Mouse (Mus musculus) naive thymus-derived CD4-positive, alpha-beta T cell, adult 2 months (primary cell): ENCODE data around the gene Chchd10.

ENCODE experiments used
- DNase-seq: peaks from one replicate; pipeline ENCODE4 v3.0.0-alpha.2; 2011; ENCODE audit warnings: low read depth

Gene Chchd10

DNA sequence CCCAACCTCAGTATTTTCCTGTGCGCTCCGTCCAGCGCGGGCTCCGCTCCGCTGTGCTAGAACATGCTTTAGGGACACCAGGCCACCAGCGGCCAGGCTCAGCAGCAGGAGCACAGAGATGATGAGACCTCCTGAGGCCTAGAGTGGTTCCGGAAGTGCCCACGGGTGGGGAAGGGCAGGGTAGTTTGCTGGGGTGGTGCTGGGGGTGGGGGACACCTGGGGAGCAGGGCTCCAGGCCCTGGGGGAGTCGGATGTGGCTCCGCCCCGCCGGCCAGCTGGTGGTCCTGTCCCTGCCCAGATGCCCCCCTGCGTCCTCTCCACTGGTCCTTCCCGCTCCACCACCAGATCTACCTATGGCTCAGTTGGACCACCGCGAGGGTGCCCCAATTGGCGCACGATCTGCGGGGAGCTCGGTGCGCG, 17.9 kb downstream of the Chchd10 start:
- DNase-seq: peak; percentile 32

DNA sequence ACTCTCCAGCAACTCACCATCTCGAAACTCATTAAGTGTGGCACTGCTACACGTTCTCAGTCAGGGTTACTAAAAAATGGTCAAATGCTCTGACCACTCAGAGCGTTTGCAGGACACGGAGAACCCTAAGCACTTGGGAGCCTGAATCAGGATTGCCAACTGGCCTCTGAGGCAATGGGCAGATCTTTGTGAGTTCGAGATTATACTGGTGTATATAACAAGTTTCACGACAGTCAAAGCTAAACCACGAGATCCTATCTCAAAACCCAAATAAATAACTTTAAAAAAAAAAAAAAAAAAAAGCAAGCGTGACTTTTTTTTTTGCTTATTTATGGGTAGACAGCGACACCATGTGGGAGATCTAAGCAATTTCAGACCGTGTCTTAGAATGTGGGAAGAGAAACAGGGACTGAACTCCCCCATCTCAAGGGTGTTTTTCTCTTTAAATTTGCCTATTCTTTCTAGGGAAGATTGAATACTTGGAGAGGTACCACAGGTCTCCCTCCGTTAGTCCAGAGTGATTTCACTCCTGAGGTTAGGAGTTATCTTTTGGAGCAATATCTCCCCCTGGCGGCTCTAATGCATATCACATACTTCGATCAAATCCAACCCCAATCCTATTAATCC, 18.6 kb downstream of the Chchd10 start:
- DNase-seq: peak; percentile 88

DNA sequence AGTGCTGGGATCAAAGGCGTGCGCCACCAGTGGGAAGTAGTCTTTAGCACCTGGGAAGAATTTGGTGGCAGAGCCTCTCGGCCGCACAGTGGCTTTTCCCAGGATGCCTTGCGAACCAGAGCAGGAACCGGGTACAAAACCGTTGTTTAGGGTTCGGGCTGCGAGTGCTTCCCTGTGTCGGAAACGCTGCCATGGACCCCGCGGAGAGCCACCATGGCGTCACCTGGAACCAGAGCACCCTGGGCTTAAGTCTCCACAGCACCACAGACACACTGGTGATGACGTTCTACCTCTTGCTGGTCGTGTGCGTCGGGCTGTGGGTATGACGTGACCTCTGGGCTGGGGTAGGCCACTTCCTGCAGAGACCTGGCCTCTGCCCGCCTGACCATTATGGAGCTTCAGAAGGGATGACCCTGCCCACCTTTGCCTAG, 21.5 kb downstream of the Chchd10 start, which contains the start of gene Gm5134:
Gene Gm5134, plus strand, starts transcription at position 134 of the 431 bp plus-strand sequence.
- peak; percentile 52 for DNase-seq

DNA sequence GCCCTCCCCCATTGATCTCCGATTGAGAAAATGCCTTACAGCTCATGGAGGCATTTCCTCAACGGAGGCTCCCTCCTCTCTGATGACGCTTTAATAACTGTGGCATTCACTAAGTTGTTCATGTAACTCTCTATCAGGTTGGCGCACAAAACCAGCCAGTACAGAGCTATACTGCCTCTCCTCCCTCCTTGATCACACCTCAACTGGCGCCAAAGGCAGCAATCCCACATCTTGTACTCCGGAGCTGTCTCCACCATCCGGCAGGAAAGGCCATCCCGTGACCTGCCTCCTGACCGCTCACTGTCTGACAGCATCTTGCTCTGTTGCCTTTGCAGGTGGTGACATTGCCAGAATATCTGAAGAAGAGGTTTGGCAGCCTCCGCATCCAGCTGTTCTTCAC, 40.9 kb downstream of the Chchd10 start:
- no peak for DNase-seq

- DNase-seq: peak; percentile 71
Observed at GRCm38 (mm10) chr10:75975216-75975615, 42.3 kb downstream of the Chchd10 start.

DNA sequence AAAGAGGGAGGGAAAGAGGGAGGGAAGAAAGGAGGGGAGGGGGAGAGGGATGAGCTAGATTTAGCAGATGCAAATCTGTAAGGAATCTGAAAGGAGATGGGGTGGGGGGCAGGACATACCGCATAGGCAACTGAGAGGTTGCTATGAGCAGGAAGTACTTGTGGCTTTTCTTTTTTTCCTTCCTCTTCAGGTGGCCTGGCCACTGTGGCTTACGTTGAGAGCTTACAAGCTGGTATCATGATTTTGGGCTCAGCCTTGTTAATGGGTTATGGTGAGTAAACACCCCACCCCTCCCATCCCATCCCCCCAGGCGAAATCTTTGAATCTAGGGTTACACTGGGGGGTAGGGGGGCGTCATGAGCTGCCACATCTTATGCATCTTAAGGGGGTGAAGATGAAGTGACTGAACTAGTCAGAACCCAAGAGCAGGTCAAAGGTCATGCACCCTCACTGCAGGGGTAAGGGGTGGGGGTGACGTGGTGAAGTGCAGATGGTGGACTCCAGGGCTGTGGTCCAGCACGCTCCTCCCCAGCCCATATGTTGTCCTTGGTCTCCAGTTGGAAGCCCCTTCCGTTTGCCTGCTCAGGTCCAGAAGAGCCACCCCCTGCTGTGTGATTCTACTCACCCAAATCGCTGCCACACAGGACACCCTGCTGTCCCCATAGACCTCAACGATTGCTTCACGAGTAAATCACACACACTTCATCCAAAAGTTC, 45.3 kb downstream of the Chchd10 start:
- DNase-seq: peak; percentile 25

GRCm38 (mm10) chr10:75978835-75979157, 45.9 kb downstream of the Chchd10 start:
- no peak for DNase-seq

- DNase-seq: no peak
Observed at GRCm38 (mm10) chr10:75979432-75979831, 46.5 kb downstream of the Chchd10 start.
